Mouse (Mus musculus): ENCODE data around the gene Trib2.

The Trib2 gene

GRCm38 (mm10) chr12:15814249-15815081, 2.3 kb downstream of the Trib2 start:
- in situ Hi-C loops (cut with MboI; ENCODE audit: low sequenced_read_pairs) = loop anchor here (10.0 kb wide), 3 partner anchors 280 to 720 kb away; no protein-coding TSS in a partner anchor

GRCm38 (mm10) chr12:15813819-15814165, 2.9 kb downstream of the Trib2 start:
- in situ Hi-C loops (cut with MboI; ENCODE audit: low sequenced_read_pairs) = loop anchor here (10.0 kb wide), 3 partner anchors 279 to 721 kb away; no protein-coding TSS in a partner anchor

- in situ Hi-C loops (cut with MboI; ENCODE audit: low sequenced_read_pairs) = loop anchor here (10.0 kb wide), 3 partner anchors 278 to 722 kb away; no protein-coding TSS in a partner anchor
Measured at GRCm38 (mm10) chr12:15813133-15813818, 3.4 kb downstream of the Trib2 start.

GRCm38 (mm10) chr12:15812139-15812962, 4.4 kb downstream of the Trib2 start:
- in situ Hi-C loops (cut with MboI; ENCODE audit: low sequenced_read_pairs) = loop anchor here (10.0 kb wide), 3 partner anchors 278 to 722 kb away; no protein-coding TSS in a partner anchor

GRCm38 (mm10) chr12:15811682-15812081, 5.0 kb downstream of the Trib2 start:
- in situ Hi-C loops (cut with MboI; ENCODE audit: low sequenced_read_pairs) = loop anchor here (10.0 kb wide), 3 partner anchors 277 to 723 kb away; no protein-coding TSS in a partner anchor

GRCm38 (mm10) chr12:15810926-15811325, 5.8 kb downstream of the Trib2 start:
- in situ Hi-C loops (cut with MboI; ENCODE audit: low sequenced_read_pairs) = loop anchor here (10.0 kb wide), 3 partner anchors 276 to 724 kb away; no protein-coding TSS in a partner anchor

GRCm38 (mm10) chr12:15809657-15810056, 7.1 kb downstream of the Trib2 start:
- in situ Hi-C loops (cut with MboI; ENCODE audit: low sequenced_read_pairs) = loop anchor here (10.0 kb wide), 3 partner anchors 275 to 725 kb away; no protein-coding TSS in a partner anchor

- in situ Hi-C loops (cut with MboI; ENCODE audit: low sequenced_read_pairs) = no loop called here
Measured at GRCm38 (mm10) chr12:15809249-15809648, 7.5 kb downstream of the Trib2 start.

- in situ Hi-C loops (cut with MboI; ENCODE audit: low sequenced_read_pairs) = no loop called here
Measured at GRCm38 (mm10) chr12:15808186-15808800, 8.4 kb downstream of the Trib2 start.

GRCm38 (mm10) chr12:15804931-15805331, 11.8 kb downstream of the Trib2 start:
- in situ Hi-C loops (cut with MboI; ENCODE audit: low sequenced_read_pairs) = no loop called here

- in situ Hi-C loops (cut with MboI; ENCODE audit: low sequenced_read_pairs) = no loop called here
Measured at GRCm38 (mm10) chr12:15803936-15804438, 12.7 kb downstream of the Trib2 start.

GRCm38 (mm10) chr12:15801571-15801930, 15.2 kb downstream of the Trib2 start:
- in situ Hi-C loops (cut with MboI; ENCODE audit: low sequenced_read_pairs) = no loop called here

- in situ Hi-C loops (cut with MboI; ENCODE audit: low sequenced_read_pairs) = no loop called here
Measured at GRCm38 (mm10) chr12:15800914-15801570, 15.7 kb downstream of the Trib2 start.

GRCm38 (mm10) chr12:15800196-15800913, 16.4 kb downstream of the Trib2 start:
- in situ Hi-C loops (cut with MboI; ENCODE audit: low sequenced_read_pairs) = no loop called here

GRCm38 (mm10) chr12:15798019-15798418, 18.7 kb downstream of the Trib2 start:
- in situ Hi-C loops (cut with MboI; ENCODE audit: low sequenced_read_pairs) = no loop called here

- in situ Hi-C loops (cut with MboI; ENCODE audit: low sequenced_read_pairs) = no loop called here
Measured at GRCm38 (mm10) chr12:15795886-15796285, 20.8 kb downstream of the Trib2 start.

- in situ Hi-C loops (cut with MboI; ENCODE audit: low sequenced_read_pairs) = no loop called here
Measured at GRCm38 (mm10) chr12:15793336-15793735, 23.4 kb downstream of the Trib2 start.

GRCm38 (mm10) chr12:15790181-15790580, 26.5 kb downstream of the Trib2 start:
- in situ Hi-C loops (cut with MboI; ENCODE audit: low sequenced_read_pairs) = no loop called here

GRCm38 (mm10) chr12:15777047-15777446, 39.7 kb downstream of the Trib2 start:
- in situ Hi-C loops (cut with MboI; ENCODE audit: low sequenced_read_pairs) = no loop called here
